Mouse (Mus musculus) CH12.LX (cell line): ENCODE results near the gene Gm5127. TPM values are rescaled to one million over a fixed set of nuclear protein-coding genes. Genes with fewer than 3 reads are reported as not detected.

Experiments used
- DNase-seq: peaks from one replicate; pipeline ENCODE4 v3.0.0-alpha.2; 2013; ENCODE audit errors: extremely low read depth
- H3K27ac ChIP-seq: 2 replicates; pipeline ENCODE4 v1.5.1; 2012; ENCODE audit warnings: low read depth, mild to moderate bottlenecking, control low read depth, moderate library complexity; ENCODE audit not compliant: insufficient read depth
- H3K27me3 ChIP-seq: replicated peaks from 2 replicates; pipeline ENCODE3; 2012; ENCODE audit warnings: inconsistent platforms
- H3K36me3 ChIP-seq, 2 experiments: replicated peaks in 1 of 2; 2 replicates each; pipeline versions ENCODE3 to v1.6.1; 2012; ENCODE audit warnings: inconsistent platforms in 1 of 2, low read length in 1 of 2, mild to moderate bottlenecking in 1 of 2, mixed read lengths in 1 of 2, moderate library complexity in 1 of 2; ENCODE audit not compliant: control insufficient read depth in 1 of 2, insufficient read depth in 1 of 2
- H3K4me1 ChIP-seq, 2 experiments: 2 replicates each; pipeline ENCODE4 v1.6.1; 2012; ENCODE audit warnings: inconsistent platforms in 1 of 2, moderate library complexity in 1 of 2; ENCODE audit not compliant: insufficient read depth in 2 of 2, control insufficient read depth in 1 of 2
- H3K4me2 ChIP-seq: 2 replicates; pipeline ENCODE4 v1.6.1; 2012; ENCODE audit warnings: low read depth, mild to moderate bottlenecking, control low read depth; ENCODE audit not compliant: poor library complexity, insufficient read depth, severe bottlenecking
- H3K4me3 ChIP-seq, 3 experiments: fragments of 150-350 bp in 1 of 3; sonication (generic) in 1 of 3; replicated peaks in 1 of 3; 2 replicates each; pipeline versions ENCODE3 to v1.5.1; 2011 to 2012; ENCODE audit warnings: low read depth in 2 of 3, low read length in 2 of 3, mild to moderate bottlenecking in 2 of 3, moderate library complexity in 2 of 3, control low read depth in 1 of 3, improper control_type of control experiment in 1 of 3, inconsistent platforms in 1 of 3, mixed read lengths in 1 of 3; ENCODE audit not compliant: poor library complexity in 1 of 3
- H3K79me2 ChIP-seq: replicated peaks from 2 replicates; pipeline ENCODE4 v1.6.1; 2012; ENCODE audit warnings: mild to moderate bottlenecking, moderate library complexity; ENCODE audit not compliant: control insufficient read depth, poor library complexity, insufficient read depth, severe bottlenecking; ENCODE audit errors: extremely low read depth
- H3K9ac ChIP-seq: 2 replicates; pipeline ENCODE4 v1.6.1; 2012; ENCODE audit warnings: low read depth, mild to moderate bottlenecking, control low read depth, moderate library complexity; ENCODE audit not compliant: insufficient read depth
- H3K9me3 ChIP-seq: replicated peaks from 2 replicates; pipeline ENCODE3; 2012; ENCODE audit warnings: low read length, inconsistent platforms, mixed read lengths
- BHLHE40 ChIP-seq: IDR thresholded peaks from 2 replicates; pipeline ENCODE4 v1.6.1; 2011; ENCODE audit warnings: mild to moderate bottlenecking, low read depth, low read length, improper control_type of control experiment
- CTCF ChIP-seq, 2 experiments: IDR thresholded peaks in 1 of 2; conservative IDR thresholded peaks in 1 of 2; 2 replicates each; pipeline ENCODE4 v1.5.1; 2011 to 2012; ENCODE audit warnings: low read depth in 2 of 2, low read length in 2 of 2, improper control_type of control experiment in 1 of 2, inconsistent platforms in 1 of 2, mild to moderate bottlenecking in 1 of 2, moderate library complexity in 1 of 2
- ELF1 ChIP-seq: IDR thresholded peaks from 2 replicates; pipeline ENCODE4 v1.6.1; 2014; ENCODE audit warnings: low read depth, mild to moderate bottlenecking, inconsistent platforms, low read length, improper control_type of control experiment
- EP300 ChIP-seq: IDR thresholded peaks from 2 replicates; pipeline ENCODE4 v1.6.1; 2011; ENCODE audit warnings: low read length, improper control_type of control experiment
- IRF4 ChIP-seq: IDR thresholded peaks from 2 replicates; pipeline ENCODE4 v1.6.1; 2014; ENCODE audit warnings: low read depth, mild to moderate bottlenecking, inconsistent platforms, low read length, improper control_type of control experiment
- JUND ChIP-seq: conservative IDR thresholded peaks from 2 replicates; pipeline ENCODE4 v1.6.1; 2011; ENCODE audit warnings: low read depth, low read length, improper control_type of control experiment
- MAZ ChIP-seq: IDR thresholded peaks from 2 replicates; pipeline ENCODE4 v1.6.1; 2012; ENCODE audit warnings: low read depth, mild to moderate bottlenecking, inconsistent platforms, low read length, improper control_type of control experiment, moderate library complexity
- MYC ChIP-seq: IDR thresholded peaks from 2 replicates; pipeline ENCODE4 v1.6.1; 2011; ENCODE audit warnings: low read depth, mild to moderate bottlenecking, improper control_type of control experiment, low read length
- NELFE ChIP-seq: IDR thresholded peaks from 2 replicates; pipeline ENCODE4 v1.6.1; 2011; ENCODE audit warnings: low read depth, low read length, improper control_type of control experiment
- NRF1 ChIP-seq: IDR thresholded peaks from 2 replicates; pipeline ENCODE4 v1.6.1; 2014; ENCODE audit warnings: low read depth, mild to moderate bottlenecking, inconsistent platforms, low read length, improper control_type of control experiment, moderate library complexity
- RAD21 ChIP-seq: IDR thresholded peaks from 2 replicates; pipeline ENCODE4 v1.6.1; 2011; ENCODE audit warnings: low read depth, mild to moderate bottlenecking, low read length, improper control_type of control experiment, moderate library complexity
- RCOR1 ChIP-seq: conservative IDR thresholded peaks from 2 replicates; pipeline ENCODE4 v1.6.1; 2012; ENCODE audit warnings: low read depth, mild to moderate bottlenecking, inconsistent platforms, low read length, improper control_type of control experiment
- ZNF384 ChIP-seq: IDR thresholded peaks from 2 replicates; pipeline ENCODE4 v1.6.1; 2012; ENCODE audit warnings: low read depth, low read length, improper control_type of control experiment, inconsistent platforms
- dilution Hi-C: fragments of 300-500 bp; cut with MboI; formaldehyde crosslinking; loops from 2 replicates; pipeline ENCODE4 v1.14.3; 2020; ENCODE audit warnings: low sequenced_read_pairs; ENCODE audit not compliant: extremely low pct_unique_long_range_greater_than_20kb, extremely low pct_ligation_motif_present
- in situ Hi-C: fragments of 300-500 bp; cut with MboI; formaldehyde crosslinking; loops from 3 replicates; pipeline ENCODE4 v1.14.3; 2019; ENCODE audit warnings: low sequenced_read_pairs, low pct_ligation_motif_present, low pct_unique_long_range_greater_than_20kb, mixed read lengths
- polyA plus RNA-seq: library from polyadenylated mRNA; unstranded; fragments of >175 nt; gene quantifications from 2 replicates; pipeline ENCODE4 v1.2.1, GENCODE M21; 2012; ENCODE audit warnings: low read depth; ENCODE audit not compliant: insufficient read length
- total RNA-seq, 2 experiments: library from RNA; depleted of rRNA; stranded (reverse); fragments of 300-350 nt in 1 of 2; fragments of >200 nt in 1 of 2; gene quantifications; 2 replicates each; pipeline ENCODE4 v1.2.3; 2012 to 2014

Gm5127 gene
- total and polyA plus RNA-seq, 3 experiments: 0.16 TPM; not detected in 2

DNA sequence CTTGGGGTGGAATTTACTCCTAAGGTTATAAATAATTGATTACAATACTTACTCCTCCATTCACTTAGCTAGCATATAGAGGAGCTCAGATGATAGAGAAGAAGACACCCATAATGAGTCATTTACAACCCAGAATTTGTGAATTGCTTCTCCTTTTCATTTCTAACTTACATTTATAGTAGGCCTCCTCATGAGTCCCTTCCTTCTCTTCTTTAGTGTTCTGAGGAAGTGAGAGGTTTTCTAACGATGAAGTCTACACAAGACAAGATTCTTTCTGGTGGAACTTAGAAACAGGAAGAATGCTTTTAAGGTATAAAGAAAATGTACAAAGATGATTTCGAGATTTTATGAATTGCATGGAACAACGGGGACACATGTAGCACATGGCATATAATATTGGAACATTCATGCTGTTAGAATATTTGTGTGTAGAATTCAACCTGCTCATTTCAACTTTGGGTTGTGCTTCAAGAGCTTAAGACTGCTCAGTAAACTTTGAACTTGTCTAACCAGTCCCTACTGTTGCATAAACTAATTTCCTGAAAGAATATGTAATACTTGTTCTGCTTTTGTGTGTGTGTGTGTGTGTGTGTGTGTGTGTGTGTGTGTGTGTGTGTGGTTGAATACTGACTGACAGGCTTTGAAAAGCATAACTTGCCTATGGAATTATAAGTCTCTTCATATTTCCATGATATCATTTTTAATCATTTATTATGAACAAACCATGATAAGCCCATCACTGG is 52.0 kb downstream of the Gm5127 start:
- H3K27ac ChIP-seq: no peak overlapping the region
- in situ Hi-C loops: no loop called here
- H3K9me3 ChIP-seq: no peaks in the 10 kb centered on the region
- H3K79me2 ChIP-seq: no peaks in the 10 kb centered on the region
- no peak overlapping the region for H3K9ac ChIP-seq
- TF ChIP-seq MYC (0 out of 2 replicates have a peak, but pooled peaks have one; percentile 19), RAD21 (no peak), IRF4 (peak; percentile 42; the same call in 1 of the 2 replicates), NRF1 (no peak)
- TF ChIP-seq, all 38 proteins: peak for 2
- dilution Hi-C loops: no loop called here
- Histone ChIP-seq H3K27me3 (no peaks in the 10 kb centered on the region), H3K4me3 (no peak overlapping the region), H3K36me3 (no peaks in the 10 kb centered on the region), H3K4me2 (no peak overlapping the region), H3K4me1 (no peaks in the 10 kb centered on the region)
- peak; percentile 38 for DNase-seq

DNA sequence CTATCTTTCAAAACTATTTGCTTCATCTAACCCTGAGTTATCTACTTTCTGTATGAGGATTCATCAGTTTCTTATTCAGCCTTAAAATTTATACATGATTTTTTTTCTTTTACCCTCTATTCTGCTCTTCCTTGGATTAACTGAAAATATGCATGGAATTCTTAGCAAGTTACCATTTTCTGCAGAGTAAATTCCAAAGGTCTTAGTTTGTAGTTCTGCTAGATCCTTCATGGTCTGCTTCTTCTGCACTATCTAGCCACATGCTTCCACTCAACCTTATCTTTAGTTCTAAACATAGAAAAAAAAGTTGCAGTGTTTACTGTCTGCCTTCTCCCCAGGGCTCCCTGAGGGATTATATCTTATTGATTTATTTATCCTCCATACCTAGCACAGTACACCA is 79.1 kb downstream of the Gm5127 start:
- Histone ChIP-seq H3K27ac (no peak overlapping the region), H3K27me3 (no peaks in the 10 kb centered on the region), H3K36me3 (no peaks in the 10 kb centered on the region), H3K4me2 (no peak overlapping the region), H3K4me3 (no peak overlapping the region), H3K9ac (no peak overlapping the region), H3K4me1 (no peaks in the 10 kb centered on the region), H3K9me3 (no peaks in the 10 kb centered on the region), H3K79me2 (no peaks in the 10 kb centered on the region)
- DNase-seq: no peak
- in situ Hi-C loops (no loop called here), dilution Hi-C loops (no loop called here)
- TF ChIP-seq NRF1: no peak
- no peak for TF ChIP-seq RCOR1

DNA sequence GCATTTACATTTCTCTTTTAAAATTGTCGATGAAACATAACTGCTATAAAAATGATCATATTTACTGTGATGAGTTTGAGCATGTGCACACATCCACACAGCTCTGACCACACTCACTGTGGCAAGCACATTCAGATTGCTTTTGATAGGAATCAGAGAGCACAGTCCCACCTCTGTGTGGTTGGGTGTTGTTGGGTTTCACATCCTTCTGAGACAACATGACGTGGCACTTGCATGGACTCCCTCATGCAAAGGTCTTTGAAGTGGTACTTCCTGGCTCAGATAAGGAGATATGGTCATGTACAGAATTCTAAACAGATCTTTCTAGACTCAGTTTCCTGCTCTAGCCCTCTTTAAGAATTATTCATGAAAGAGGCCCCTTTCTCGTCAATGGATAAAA is 121.6 kb downstream of the Gm5127 start:
- Histone ChIP-seq H3K36me3 (no peaks in the 10 kb centered on the region), H3K4me2 (no peak overlapping the region), H3K27me3 (no peaks in the 10 kb centered on the region), H3K27ac (no peak overlapping the region), H3K4me3 (no peak overlapping the region), H3K4me1 (peaks cover 0 to 5% of the 10 kb centered on the region in 2 experiments; a peak in 1 of 4 replicates), H3K9ac (no peak overlapping the region), H3K9me3 (no peaks in the 10 kb centered on the region), H3K79me2 (no peaks in the 10 kb centered on the region)
- peak; percentile 46 for DNase-seq
- in situ Hi-C loops: no loop called here
- dilution Hi-C loops: no loop called here
- no peak for TF ChIP-seq CTCF (conservative IDR thresholded peaks at IDR 0.05 in 1 of 2, IDR thresholded peaks at IDR 0.05 in 1 of 2; ENCODE audit: low read depth in 2 of 2, low read length in 2 of 2)
- peak; percentile 44; the same call in 1 of the 2 replicates for TF ChIP-seq BHLHE40
- peak; percentile 70 for TF ChIP-seq IRF4
- no peak for TF ChIP-seq MAZ
- peak; percentile 57 for TF ChIP-seq EP300
- TF ChIP-seq ZNF384: no peak
- no peak for TF ChIP-seq NELFE
- 0 out of 2 replicates have a peak, but pooled peaks have one; percentile 23 for TF ChIP-seq JUND
- 0 out of 2 replicates have a peak, but pooled peaks have one; percentile 11 for TF ChIP-seq ELF1
